Mouse (Mus musculus): Measurements from ENCODE around the gene Arhgap21.

The Arhgap21 gene

GRCm38 (mm10) chr2:20813986-20814385, 154.7 kb downstream of the Arhgap21 start:
- DNase-seq (ENCODE audit: extremely low read depth, insufficient read length, low spot score), result no peak

GRCm38 (mm10) chr2:20811506-20811905, 157.2 kb downstream of the Arhgap21 start:
- peak; percentile 12 for DNase-seq (ENCODE audit: extremely low read depth, insufficient read length, low spot score)

- DNase-seq (ENCODE audit: extremely low read depth, insufficient read length, low spot score), result no peak
Observed at GRCm38 (mm10) chr2:20801236-20801890, 167.3 kb downstream of the Arhgap21 start.
